Mouse (Mus musculus) myocyte (in vitro differentiated cells): ENCODE measurements at regions not wholly inside any gene's neighbourhood (a gene's known extent, or its start where the extent isn't known, plus 50 kb on each side); places are given as distances from the start of the nearest gene placed in this dataset.

ENCODE experiments used
- H3K27me3 ChIP-seq: one replicate; pipeline ENCODE4 v1.6.1; 2011; ENCODE audit not compliant: control insufficient read depth, insufficient read depth, insufficient read length
- H3K36me3 ChIP-seq: one replicate; pipeline ENCODE4 v1.6.1; 2011; ENCODE audit not compliant: control insufficient read depth, insufficient read depth
- H3K4me2 ChIP-seq: one replicate; pipeline ENCODE4 v1.6.1; 2011; ENCODE audit warnings: low read depth, control low read depth
- H3K4me3 ChIP-seq: one replicate; pipeline ENCODE4 v1.5.1; 2011; ENCODE audit warnings: mild to moderate bottlenecking, control low read depth, moderate library complexity
- H3K79me2 ChIP-seq: one replicate; pipeline ENCODE4 v1.6.1; 2011; ENCODE audit not compliant: control insufficient read depth, insufficient read depth
- H3ac ChIP-seq: one replicate; pipeline ENCODE4 v1.6.1; 2011; ENCODE audit not compliant: control insufficient read depth, insufficient read length
- CEBPB ChIP-seq: IDR thresholded peaks from 2 replicates; pipeline ENCODE4 v1.6.1; 2011; ENCODE audit warnings: mild to moderate bottlenecking, moderate library complexity; ENCODE audit not compliant: poor library complexity, insufficient read depth, severe bottlenecking
- E2F4 ChIP-seq: IDR thresholded peaks from one replicate; pipeline ENCODE4 v1.6.1; 2011; ENCODE audit warnings: mild to moderate bottlenecking, control low read depth, moderate library complexity; ENCODE audit not compliant: insufficient read depth
- MAX ChIP-seq: IDR thresholded peaks from one replicate; pipeline ENCODE4 v1.6.1; 2011; ENCODE audit warnings: low read depth, mild to moderate bottlenecking, control low read depth
- MYOD1 ChIP-seq, 3 experiments: IDR thresholded peaks; one replicate each; pipeline ENCODE4 v1.6.1; 2011; ENCODE audit warnings: control low read depth in 2 of 3, low read depth in 2 of 3, mild to moderate bottlenecking in 2 of 3, moderate library complexity in 1 of 3; ENCODE audit not compliant: insufficient read length in 2 of 3, control insufficient read depth in 1 of 3
- MYOG ChIP-seq, 3 experiments: IDR thresholded peaks; one replicate each; pipeline ENCODE4 v1.6.1; 2011; ENCODE audit warnings: control low read depth in 2 of 3, low read depth in 2 of 3, mild to moderate bottlenecking in 2 of 3; ENCODE audit not compliant: insufficient read length in 2 of 3, control insufficient read depth in 1 of 3, insufficient read depth in 1 of 3
- POLR2A ChIP-seq: IDR thresholded peaks from one replicate; pipeline ENCODE4 v1.6.1; 2011; ENCODE audit warnings: low read depth, mild to moderate bottlenecking, control low read depth, moderate library complexity; ENCODE audit not compliant: insufficient read length
- POLR2AphosphoS2 ChIP-seq: IDR thresholded peaks from one replicate; pipeline ENCODE4 v1.6.1; 2011; ENCODE audit warnings: low read depth, control low read depth; ENCODE audit not compliant: insufficient read length
- REST ChIP-seq: IDR thresholded peaks from one replicate; pipeline ENCODE4 v1.6.1; 2011; ENCODE audit warnings: mild to moderate bottlenecking, control low read depth, moderate library complexity; ENCODE audit not compliant: insufficient read depth, insufficient read length
- SRF ChIP-seq: IDR thresholded peaks from one replicate; pipeline ENCODE4 v1.6.1; 2011; ENCODE audit warnings: low read depth; ENCODE audit not compliant: control insufficient read depth, insufficient read length
- TCF12 ChIP-seq: IDR thresholded peaks from one replicate; pipeline ENCODE4 v1.6.1; 2011; ENCODE audit warnings: mild to moderate bottlenecking, control low read depth; ENCODE audit not compliant: poor library complexity, insufficient read depth, severe bottlenecking
- TCF3 ChIP-seq: IDR thresholded peaks from one replicate; pipeline ENCODE4 v1.6.1; 2011; ENCODE audit warnings: low read depth, control low read depth; ENCODE audit not compliant: insufficient read length
- USF1 ChIP-seq: IDR thresholded peaks from one replicate; pipeline ENCODE4 v1.6.1; 2011; ENCODE audit warnings: low read depth, mild to moderate bottlenecking, control low read depth, moderate library complexity

DNA sequence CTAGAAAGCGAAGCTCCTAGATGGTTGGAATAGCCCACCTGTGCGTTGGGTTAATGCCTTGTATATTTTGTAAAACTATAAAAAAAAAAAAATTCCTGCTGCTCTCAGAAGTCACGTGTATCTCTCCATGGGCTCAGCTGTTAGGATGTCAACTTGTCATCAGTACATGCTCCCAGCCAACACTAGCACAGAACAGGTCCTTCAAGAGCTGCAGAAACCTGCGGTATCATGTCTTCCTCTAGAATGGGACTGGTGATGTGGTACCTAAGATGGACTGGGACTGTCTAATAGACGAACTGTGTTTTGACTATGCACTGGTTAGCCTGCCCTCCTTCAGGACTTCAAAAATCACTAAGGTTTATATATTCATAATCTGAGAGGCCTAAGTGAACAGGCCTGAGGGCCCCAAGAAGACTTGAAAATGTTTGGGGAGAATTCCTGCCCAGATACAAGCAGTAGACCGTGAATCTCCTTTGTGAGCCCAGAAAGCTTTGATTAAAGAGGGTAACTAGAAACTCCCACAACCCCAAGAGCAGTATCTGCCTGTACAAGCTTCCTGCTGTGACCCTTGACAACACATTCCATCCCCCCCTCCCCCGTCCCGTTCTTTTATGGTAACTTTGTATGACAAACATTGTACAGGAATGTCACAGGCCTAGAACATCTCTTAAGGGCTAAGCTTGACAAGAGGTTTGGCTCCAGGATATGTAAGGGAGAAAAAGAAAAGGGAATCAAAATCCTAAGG lies 152.1 kb downstream of the Sox4 start:
- no peak for TF ChIP-seq MAX
- TF ChIP-seq USF1, result no peak
- no peak for TF ChIP-seq POLR2A

DNA sequence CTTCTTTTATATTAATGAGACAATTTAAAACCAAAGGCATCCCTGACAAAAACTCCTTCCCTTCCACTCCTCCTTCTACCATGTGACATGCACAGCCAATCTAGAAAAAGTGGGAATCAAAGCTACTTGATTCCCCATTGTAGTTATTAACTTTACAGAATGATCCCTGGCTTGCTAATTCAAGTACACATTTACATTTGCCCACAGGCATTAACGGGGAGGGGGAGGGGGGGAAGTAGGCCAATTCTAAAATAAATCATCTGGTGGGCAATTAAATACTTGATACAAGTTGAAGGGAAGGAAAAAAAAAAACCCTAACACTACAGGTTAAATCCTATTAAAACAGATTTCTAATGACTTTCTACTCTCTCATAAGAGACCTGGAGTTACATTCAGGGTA lies 152.8 kb downstream of the Sox4 start:
- Histone ChIP-seq H3K36me3 (no peaks in the 10 kb centered on the region), H3K4me2 (no peak overlapping the region), H3K4me3 (no peak overlapping the region), H3K27me3 (no peaks in the 10 kb centered on the region), H3ac (no peak overlapping the region), H3K79me2 (peaks cover 46% of the 10 kb centered on the region)
- TF ChIP-seq CEBPB (no peak), POLR2AphosphoS2 (no peak), MAX (no peak), TCF12 (no peak), MYOD1 (IDR thresholded peaks at IDR 0.05; ENCODE audit: control insufficient read depth in 1 of 3, insufficient read length in 2 of 3, low read depth in 2 of 3) (no peak)

More for the DNA sequence above, 152.1 kb downstream of the Sox4 start:
- Histone ChIP-seq H3ac (no peak overlapping the region), H3K4me2 (no peak overlapping the region), H3K4me3 (no peak overlapping the region), H3K79me2 (peaks cover 47% of the 10 kb centered on the region), H3K27me3 (no peaks in the 10 kb centered on the region), H3K36me3 (no peaks in the 10 kb centered on the region)

DNA sequence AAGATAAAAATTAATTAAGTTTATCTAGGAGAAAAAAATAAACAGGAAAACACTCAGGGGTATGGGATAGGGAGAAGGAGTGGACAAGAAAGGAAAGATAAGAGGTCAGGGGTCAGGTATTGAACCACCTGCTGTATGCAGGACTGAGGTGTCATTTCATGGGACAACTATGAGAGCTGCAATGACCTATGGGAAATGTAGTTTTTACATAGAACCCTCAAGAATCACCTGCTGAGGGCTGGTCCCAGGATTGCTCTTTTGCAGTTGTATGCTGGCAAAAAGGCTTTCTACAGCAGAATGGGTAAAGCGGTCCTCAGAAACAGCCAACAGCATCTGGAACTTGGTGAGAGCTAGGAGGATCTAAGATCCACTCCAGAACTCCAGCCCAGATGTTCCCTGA lies 154.0 kb downstream of the Sox4 start:
- Histone ChIP-seq H3K4me3 (no peak overlapping the region), H3K36me3 (no peaks in the 10 kb centered on the region), H3ac (no peak overlapping the region), H3K79me2 (peaks cover 40% of the 10 kb centered on the region), H3K27me3 (no peaks in the 10 kb centered on the region), H3K4me2 (no peak overlapping the region)
- TF ChIP-seq CEBPB, result no peak
- TF ChIP-seq TCF12, result no peak

DNA sequence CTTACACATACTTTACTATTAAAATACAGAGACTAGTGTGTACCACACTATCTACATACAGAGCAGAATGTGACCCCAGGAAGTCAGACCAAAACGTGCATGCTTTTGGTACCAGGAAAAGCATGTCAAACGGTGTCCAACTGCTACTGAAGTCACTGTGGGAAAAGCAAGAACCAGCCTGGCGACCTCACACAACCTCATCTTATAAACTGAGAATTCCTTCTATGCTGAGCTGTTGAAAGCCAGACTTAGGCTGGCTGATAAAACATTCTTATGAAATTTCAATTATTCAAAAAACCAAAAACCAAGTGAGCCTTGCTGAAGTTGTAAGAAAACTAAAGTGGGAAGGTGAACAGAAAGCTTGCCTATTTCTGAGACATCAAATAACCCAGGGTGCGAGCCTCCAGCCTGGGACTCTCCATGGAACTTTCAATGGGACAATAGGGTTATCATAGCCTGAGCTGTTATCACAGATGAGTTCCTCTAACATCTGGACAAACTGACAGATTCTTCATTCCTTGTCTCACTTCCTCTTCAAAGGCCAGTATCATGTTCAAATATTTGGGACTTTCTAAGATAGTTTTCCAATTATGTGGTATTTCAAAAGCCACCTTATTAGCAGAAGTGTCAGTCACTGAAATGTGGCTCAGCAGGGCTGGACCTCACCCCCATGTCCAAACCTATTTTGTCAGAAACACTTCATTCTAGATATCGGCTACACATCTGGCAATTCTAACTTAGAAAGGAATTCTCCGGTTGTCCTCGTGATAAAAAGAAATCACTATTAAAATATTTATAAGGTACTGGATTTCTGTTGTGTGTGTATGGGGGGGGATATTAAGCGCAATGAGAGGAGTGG lies 155.7 kb downstream of the Sox4 start:
- no peaks in the 10 kb centered on the region for H3K27me3 ChIP-seq
- H3K79me2 ChIP-seq, result peaks cover 44% of the 10 kb centered on the region
- no peak overlapping the region for H3K4me2 ChIP-seq
- H3K4me3 ChIP-seq, result no peak overlapping the region
- no peak overlapping the region for H3ac ChIP-seq
- TF ChIP-seq POLR2AphosphoS2, result no peak
- no peaks in the 10 kb centered on the region for H3K36me3 ChIP-seq

DNA sequence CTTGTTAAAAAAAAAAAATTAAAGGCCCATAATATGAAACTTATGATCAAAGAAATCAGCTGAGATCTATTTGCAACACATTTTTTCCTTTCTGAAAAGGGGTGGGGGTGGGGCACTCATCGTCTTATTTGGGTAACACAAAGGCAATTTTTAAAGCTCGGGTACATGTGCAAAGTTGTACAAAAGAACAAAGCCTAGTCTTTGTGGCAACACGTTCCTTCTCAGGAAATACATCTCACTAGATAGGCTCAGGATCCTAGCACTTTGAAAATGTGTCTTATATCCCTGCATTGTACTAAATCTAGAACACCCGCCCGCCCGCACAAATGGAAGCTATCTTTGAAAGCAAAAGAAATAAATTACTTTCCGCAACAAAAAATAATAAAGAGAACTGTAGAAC lies 158.2 kb downstream of the Sox4 start:
- no peak overlapping the region for H3K4me2 ChIP-seq
- H3K36me3 ChIP-seq, result no peaks in the 10 kb centered on the region
- H3K4me3 ChIP-seq, result no peak overlapping the region
- no peak overlapping the region for H3ac ChIP-seq
- H3K27me3 ChIP-seq, result no peaks in the 10 kb centered on the region
- peaks cover 53% of the 10 kb centered on the region for H3K79me2 ChIP-seq
- no peak for TF ChIP-seq CEBPB
- no peak for TF ChIP-seq MAX
- no peak for TF ChIP-seq MYOG (IDR thresholded peaks at IDR 0.05; ENCODE audit: control insufficient read depth in 1 of 3, insufficient read depth in 1 of 3, insufficient read length in 2 of 3, low read depth in 2 of 3)
- no peak for TF ChIP-seq REST
- no peak for TF ChIP-seq TCF3
- no peak for TF ChIP-seq POLR2A
- TF ChIP-seq E2F4, result no peak
- no peak for TF ChIP-seq MYOD1 (IDR thresholded peaks at IDR 0.05; ENCODE audit: control insufficient read depth in 1 of 3, insufficient read length in 2 of 3, low read depth in 2 of 3)
- no peak for TF ChIP-seq TCF12
- TF ChIP-seq SRF, result no peak
- no peak for TF ChIP-seq POLR2AphosphoS2
- TF ChIP-seq USF1, result no peak

DNA sequence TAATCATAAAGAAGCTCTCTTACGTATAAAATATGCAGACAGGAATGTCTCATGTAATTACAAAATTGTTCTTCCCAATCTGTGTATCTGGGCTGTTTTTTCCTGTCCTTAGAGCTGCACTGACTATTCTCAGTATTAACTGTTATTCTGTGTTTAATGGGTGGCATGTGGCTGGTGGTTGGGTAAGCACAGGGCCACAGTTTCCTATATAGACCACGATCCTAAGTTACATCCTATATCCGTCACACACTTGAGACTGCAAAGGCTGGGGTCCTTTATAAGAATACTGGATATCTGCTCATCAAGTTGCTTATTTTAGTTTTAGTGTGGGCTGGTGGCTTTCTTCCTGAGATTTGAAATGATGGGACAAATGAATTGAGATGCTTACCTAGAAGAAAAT lies 159.0 kb downstream of the Sox4 start:
- Histone ChIP-seq H3K36me3 (no peaks in the 10 kb centered on the region), H3K4me3 (no peak overlapping the region), H3K79me2 (peaks cover 53% of the 10 kb centered on the region), H3K27me3 (no peaks in the 10 kb centered on the region), H3ac (no peak overlapping the region), H3K4me2 (no peak overlapping the region)
- no peak for TF ChIP-seq MYOD1 (IDR thresholded peaks at IDR 0.05; ENCODE audit: control insufficient read depth in 1 of 3, insufficient read length in 2 of 3, low read depth in 2 of 3)
- no peak for TF ChIP-seq E2F4
- no peak for TF ChIP-seq USF1
- TF ChIP-seq TCF12, result no peak
- no peak for TF ChIP-seq REST
- TF ChIP-seq POLR2AphosphoS2, result no peak
- TF ChIP-seq CEBPB, result no peak
- TF ChIP-seq MYOG (IDR thresholded peaks at IDR 0.05; ENCODE audit: control insufficient read depth in 1 of 3, insufficient read depth in 1 of 3, insufficient read length in 2 of 3, low read depth in 2 of 3), result no peak
- no peak for TF ChIP-seq TCF3
- no peak for TF ChIP-seq MAX
- no peak for TF ChIP-seq SRF
- no peak for TF ChIP-seq POLR2A
